Mouse (Mus musculus): ENCODE measurements at regions not wholly inside any gene's neighbourhood (a gene's known extent, or its start where the extent isn't known, plus 50 kb on each side); places are given as distances from the start of the nearest gene placed in this dataset.
A peak's percentile ranks its signal among the peaks of the same experiment; 100 is the strongest.

DNA sequence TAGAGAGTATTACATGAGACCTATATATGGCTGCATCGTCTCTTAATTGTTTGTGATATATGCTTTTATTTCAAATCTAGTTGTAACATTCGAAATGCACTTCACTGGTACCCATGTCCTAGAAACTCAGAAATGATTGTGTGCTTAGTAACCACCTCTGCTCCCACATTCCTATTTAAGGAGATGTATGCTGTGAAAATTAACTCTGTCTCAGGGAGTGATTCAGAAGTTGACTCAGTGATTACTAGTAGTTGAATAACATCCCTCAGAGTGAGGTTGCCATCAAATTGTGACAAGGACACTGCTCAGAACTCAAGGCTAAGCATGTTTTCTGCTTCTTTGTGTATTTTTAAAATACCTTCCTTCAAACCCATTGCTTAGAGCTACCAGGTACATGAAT is 661.9 kb downstream of the Utrn start:
- TF ChIP-seq CTCF (IDR thresholded peaks at IDR 0.05; ENCODE audit: low read depth): no peak
- H3K9ac ChIP-seq: no peak overlapping the region
- ATAC-seq (ENCODE audit: insufficient read depth): no peak
- H3K4me2 ChIP-seq: no peak overlapping the region
- H3K9me3 ChIP-seq (ENCODE audit: low read depth, low read length): no peaks in the 10 kb centered on the region
- WGBS: 89% methylated on average over 2 of the region's 2 CpGs
- no peak overlapping the region for H3K4me3 ChIP-seq (ENCODE audit: low read depth, low read length)
- H3K27me3 ChIP-seq (ENCODE audit: insufficient read depth, low read length): no peaks in the 10 kb centered on the region
- H3K27ac ChIP-seq (ENCODE audit: low read depth): no peak overlapping the region
- H3K4me1 ChIP-seq (ENCODE audit: insufficient read depth): no peaks in the 10 kb centered on the region
- no peak for DNase-seq
- no peaks in the 10 kb centered on the region for H3K36me3 ChIP-seq (ENCODE audit: insufficient read depth)

DNA sequence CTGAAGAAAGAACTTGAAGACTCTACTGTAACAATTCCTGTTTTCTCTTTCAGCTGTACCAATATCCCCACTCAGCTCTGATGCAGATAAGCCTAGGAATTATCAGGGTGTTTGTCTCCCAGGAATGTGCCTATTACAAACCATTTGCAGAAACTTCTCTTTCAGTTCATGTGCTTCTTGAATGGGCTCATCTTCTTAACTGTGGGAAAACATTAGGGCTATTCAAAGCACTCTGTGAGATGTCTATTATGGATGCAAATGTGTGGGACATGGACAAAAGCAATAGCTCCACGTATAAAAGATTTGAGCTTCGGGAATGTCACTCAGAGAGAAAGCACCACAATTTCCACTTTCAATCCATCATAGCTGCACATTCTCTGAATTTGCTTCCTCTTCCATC is 659.0 kb downstream of the Utrn start:
- H3K36me3 ChIP-seq (ENCODE audit: insufficient read depth): no peaks in the 10 kb centered on the region
- ATAC-seq (ENCODE audit: insufficient read depth) (no peak), DNase-seq (no peak)
- no peaks in the 10 kb centered on the region for H3K4me1 ChIP-seq (ENCODE audit: insufficient read depth)
- no peak overlapping the region for H3K27ac ChIP-seq (ENCODE audit: low read depth)
- no peak for TF ChIP-seq CTCF (IDR thresholded peaks at IDR 0.05; ENCODE audit: low read depth)
- 89% methylated on average over 2 of the region's 2 CpGs for WGBS
- no peak overlapping the region for H3K4me2 ChIP-seq
- no peak overlapping the region for H3K9ac ChIP-seq
- H3K27me3 ChIP-seq (ENCODE audit: insufficient read depth, low read length): no peaks in the 10 kb centered on the region
- no peaks in the 10 kb centered on the region for H3K9me3 ChIP-seq (ENCODE audit: low read depth, low read length)
- H3K4me3 ChIP-seq (ENCODE audit: low read depth, low read length): no peak overlapping the region

DNA sequence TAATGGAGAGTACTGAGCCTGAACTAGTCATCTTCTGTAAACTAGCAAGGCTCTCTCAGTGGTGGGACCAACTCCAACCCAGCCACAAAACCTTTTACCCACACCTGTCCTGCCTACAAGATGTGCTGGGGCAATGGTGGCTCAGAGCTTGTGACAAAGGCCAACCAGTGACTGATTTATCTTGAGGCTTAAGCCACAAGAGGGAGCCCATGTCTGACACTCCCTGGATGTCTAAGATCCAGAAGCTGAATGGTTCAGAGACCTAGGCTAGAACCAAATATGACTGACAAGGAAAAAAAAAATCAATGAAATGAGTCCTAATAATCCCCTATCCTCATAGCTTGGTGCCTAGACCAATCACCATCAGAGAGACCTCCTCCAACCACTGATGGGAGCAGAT is 650.3 kb downstream of the Utrn start:
- DNase-seq: peak; percentile 45
- peak; percentile 33 for TF ChIP-seq CTCF (IDR thresholded peaks at IDR 0.05; ENCODE audit: low read depth)
- ATAC-seq (ENCODE audit: insufficient read depth): no peak
- Histone ChIP-seq H3K4me2 (no peak overlapping the region), H3K4me3 (ENCODE audit: low read depth, low read length) (no peak overlapping the region), H3K9me3 (ENCODE audit: low read depth, low read length) (no peaks in the 10 kb centered on the region), H3K27me3 (ENCODE audit: insufficient read depth, low read length) (no peaks in the 10 kb centered on the region), H3K36me3 (ENCODE audit: insufficient read depth) (no peaks in the 10 kb centered on the region), H3K9ac (no peak overlapping the region), H3K27ac (ENCODE audit: low read depth) (no peak overlapping the region), H3K4me1 (ENCODE audit: insufficient read depth) (no peaks in the 10 kb centered on the region)

DNA sequence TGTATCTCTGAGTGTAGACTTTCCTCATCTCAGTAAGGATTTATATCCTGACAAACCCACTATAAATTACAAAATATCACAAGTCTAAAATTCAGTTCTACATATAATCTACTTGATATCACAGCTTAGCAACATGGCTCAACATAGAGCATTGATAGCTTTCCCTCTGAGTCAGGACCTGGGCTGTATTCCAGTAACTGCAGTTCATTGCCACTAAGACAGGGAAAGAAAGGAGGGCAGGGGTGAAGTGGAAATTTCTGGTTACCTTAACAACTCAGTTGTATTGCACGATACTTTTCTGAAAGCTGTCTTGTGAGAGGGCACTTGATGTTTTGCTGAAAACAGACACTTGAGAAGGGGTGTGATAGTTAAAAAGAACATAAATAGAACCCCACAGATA is 635.0 kb downstream of the Utrn start:
- Histone ChIP-seq H3K9me3 (ENCODE audit: low read depth, low read length) (no peaks in the 10 kb centered on the region), H3K27ac (ENCODE audit: low read depth) (no peak overlapping the region), H3K9ac (no peak overlapping the region), H3K27me3 (ENCODE audit: insufficient read depth, low read length) (no peaks in the 10 kb centered on the region), H3K36me3 (ENCODE audit: insufficient read depth) (no peaks in the 10 kb centered on the region), H3K4me3 (ENCODE audit: low read depth, low read length) (no peak overlapping the region), H3K4me2 (no peak overlapping the region), H3K4me1 (ENCODE audit: insufficient read depth) (no peaks in the 10 kb centered on the region)
- 63% methylated on average over 1 of the region's 1 CpGs for WGBS
- ATAC-seq (ENCODE audit: insufficient read depth) (no peak), DNase-seq (no peak)
- no peak for TF ChIP-seq CTCF (IDR thresholded peaks at IDR 0.05; ENCODE audit: low read depth)

DNA sequence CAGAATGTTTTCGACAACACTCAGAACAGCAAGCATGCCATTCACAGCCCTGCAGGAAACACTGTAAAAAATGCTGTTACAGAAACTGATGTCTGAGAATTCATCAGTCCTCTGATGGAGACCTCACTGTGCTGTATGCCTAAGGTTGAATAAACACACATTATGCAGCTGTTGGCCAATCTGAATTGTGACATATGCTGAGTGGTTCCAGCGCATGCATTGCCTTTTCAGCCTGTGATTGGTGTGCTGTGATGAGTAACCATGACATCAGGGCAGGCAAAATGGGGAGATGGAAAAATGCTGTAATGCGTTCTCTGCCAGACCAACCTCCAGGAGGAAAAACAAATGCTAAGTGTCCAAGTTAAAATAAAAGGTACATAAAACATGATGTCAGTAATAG is 620.3 kb downstream of the Utrn start:
- DNase-seq: peak; percentile 38
- WGBS: 45% methylated on average over 3 of the region's 3 CpGs
- no peak overlapping the region for H3K4me2 ChIP-seq
- no peak for TF ChIP-seq CTCF (IDR thresholded peaks at IDR 0.05; ENCODE audit: low read depth)
- H3K27ac ChIP-seq (ENCODE audit: low read depth): no peak overlapping the region
- H3K4me1 ChIP-seq (ENCODE audit: insufficient read depth): no peaks in the 10 kb centered on the region
- no peak overlapping the region for H3K4me3 ChIP-seq (ENCODE audit: low read depth, low read length)
- H3K9ac ChIP-seq: no peak overlapping the region
- H3K27me3 ChIP-seq (ENCODE audit: insufficient read depth, low read length): no peaks in the 10 kb centered on the region
- ATAC-seq (ENCODE audit: insufficient read depth): peak; percentile 89
- no peaks in the 10 kb centered on the region for H3K9me3 ChIP-seq (ENCODE audit: low read depth, low read length)
- H3K36me3 ChIP-seq (ENCODE audit: insufficient read depth): no peaks in the 10 kb centered on the region

DNA sequence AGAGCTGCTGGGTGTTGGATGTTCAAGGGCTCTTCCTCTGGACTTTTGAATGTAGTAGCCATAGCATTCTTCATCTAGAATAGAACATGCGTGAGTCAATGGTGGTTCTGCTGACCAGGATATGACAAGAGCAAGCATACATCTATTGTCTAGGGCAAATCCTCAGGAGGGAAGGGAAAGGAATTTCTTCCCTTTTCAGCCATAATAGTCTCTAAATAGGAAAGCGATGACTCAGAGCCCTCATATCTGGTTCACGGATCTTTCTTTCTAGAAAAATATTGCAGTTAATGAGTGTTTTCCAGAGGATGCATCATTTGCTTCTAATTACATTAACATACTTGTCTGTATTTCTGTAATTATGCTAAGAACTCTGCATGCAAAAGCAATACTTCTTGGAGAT is 615.9 kb downstream of the Utrn start:
- H3K4me2 ChIP-seq: no peak overlapping the region
- no peak overlapping the region for H3K4me3 ChIP-seq (ENCODE audit: low read depth, low read length)
- no peaks in the 10 kb centered on the region for H3K9me3 ChIP-seq (ENCODE audit: low read depth, low read length)
- no peak overlapping the region for H3K9ac ChIP-seq
- H3K27ac ChIP-seq (ENCODE audit: low read depth): no peak overlapping the region
- DNase-seq: no peak
- WGBS: 92% methylated on average over 3 of the region's 3 CpGs
- no peak for ATAC-seq (ENCODE audit: insufficient read depth)
- no peaks in the 10 kb centered on the region for H3K4me1 ChIP-seq (ENCODE audit: insufficient read depth)
- no peak for TF ChIP-seq CTCF (IDR thresholded peaks at IDR 0.05; ENCODE audit: low read depth)
- no peaks in the 10 kb centered on the region for H3K36me3 ChIP-seq (ENCODE audit: insufficient read depth)
- H3K27me3 ChIP-seq (ENCODE audit: insufficient read depth, low read length): no peaks in the 10 kb centered on the region

DNA sequence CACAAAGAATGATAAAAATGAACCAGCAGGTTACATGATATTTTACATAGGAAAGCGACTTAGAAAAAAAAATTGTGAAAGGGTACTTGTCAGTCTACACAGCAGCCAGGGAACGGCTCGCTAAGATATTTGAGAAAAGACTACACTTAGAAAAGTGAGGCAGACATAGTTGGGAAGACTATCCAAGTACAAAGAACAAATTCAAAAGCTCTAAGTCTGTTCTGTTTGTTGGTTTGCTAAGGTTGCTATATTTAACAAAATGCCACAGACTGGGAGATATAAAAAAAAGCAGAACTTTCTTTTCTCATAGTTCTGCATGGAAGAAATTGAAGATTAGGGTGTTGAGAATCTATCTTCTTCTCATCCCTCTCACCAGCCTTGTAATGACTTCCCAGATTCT is 583.5 kb downstream of the Utrn start:
- Histone ChIP-seq H3K4me1 (ENCODE audit: insufficient read depth) (no peaks in the 10 kb centered on the region), H3K27ac (ENCODE audit: low read depth) (no peak overlapping the region), H3K4me3 (ENCODE audit: low read depth, low read length) (no peak overlapping the region), H3K9me3 (ENCODE audit: low read depth, low read length) (no peaks in the 10 kb centered on the region), H3K4me2 (no peak overlapping the region), H3K36me3 (ENCODE audit: insufficient read depth) (no peaks in the 10 kb centered on the region), H3K9ac (no peak overlapping the region), H3K27me3 (ENCODE audit: insufficient read depth, low read length) (no peaks in the 10 kb centered on the region)
- 81% methylated on average over 3 of the region's 3 CpGs for WGBS
- TF ChIP-seq CTCF (IDR thresholded peaks at IDR 0.05; ENCODE audit: low read depth): no peak
- DNase-seq (no peak), ATAC-seq (ENCODE audit: insufficient read depth) (no peak)

DNA sequence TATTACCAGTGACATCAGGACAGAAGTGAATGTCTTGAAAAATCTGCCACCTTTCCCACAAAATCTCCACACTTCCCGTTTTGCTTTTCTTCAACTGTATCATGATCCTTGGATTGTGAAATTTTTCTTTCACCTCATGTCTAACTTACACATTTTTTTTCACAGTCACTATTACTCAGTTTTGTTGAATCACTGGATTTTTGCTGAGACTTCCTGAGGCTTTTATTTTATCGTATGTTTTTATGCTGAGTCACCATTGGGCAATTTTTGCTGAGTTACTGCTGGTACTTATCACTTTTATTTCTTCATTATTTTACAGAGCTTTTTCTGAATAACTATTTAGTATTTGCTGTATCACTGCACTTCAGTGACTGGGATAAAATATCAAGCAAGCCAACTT is 570.3 kb downstream of the Utrn start:
- no peak for TF ChIP-seq CTCF (IDR thresholded peaks at IDR 0.05; ENCODE audit: low read depth)
- Histone ChIP-seq H3K4me1 (ENCODE audit: insufficient read depth) (no peaks in the 10 kb centered on the region), H3K9me3 (ENCODE audit: low read depth, low read length) (no peaks in the 10 kb centered on the region), H3K4me2 (no peak overlapping the region), H3K36me3 (ENCODE audit: insufficient read depth) (no peaks in the 10 kb centered on the region), H3K4me3 (ENCODE audit: low read depth, low read length) (no peak overlapping the region), H3K27me3 (ENCODE audit: insufficient read depth, low read length) (no peaks in the 10 kb centered on the region), H3K27ac (ENCODE audit: low read depth) (no peak overlapping the region), H3K9ac (no peak overlapping the region)
- ATAC-seq (ENCODE audit: insufficient read depth): no peak
- no peak for DNase-seq
- 61% methylated on average over 2 of the region's 2 CpGs for WGBS

Data from lung, embryonic 14.5 days (tissue).